Mouse (Mus musculus): ENCODE data around the gene Exoc3l2.

Gene Exoc3l2

DNA sequence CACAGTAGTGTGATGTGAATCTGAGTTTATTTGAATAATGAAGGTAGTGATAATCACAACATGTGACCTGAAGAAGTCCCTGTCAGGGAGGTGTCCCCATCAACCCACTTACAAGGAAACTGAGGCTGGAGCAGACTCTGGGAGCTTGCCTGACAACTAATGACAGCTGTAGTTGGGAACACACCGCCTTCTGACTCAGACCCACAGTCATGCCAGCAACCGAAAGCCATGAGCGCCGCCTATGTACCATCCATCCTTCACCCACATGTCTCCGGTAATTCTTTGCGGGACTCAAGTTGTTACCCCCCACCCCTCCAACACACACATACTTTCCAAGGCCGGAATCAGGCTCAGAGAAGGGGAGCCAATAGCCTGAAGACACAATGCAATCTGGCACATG is 6.5 kb upstream of the Exoc3l2 start:
- no peak for DNase-seq (ENCODE audit: low spot score in 2 of 2)

DNA sequence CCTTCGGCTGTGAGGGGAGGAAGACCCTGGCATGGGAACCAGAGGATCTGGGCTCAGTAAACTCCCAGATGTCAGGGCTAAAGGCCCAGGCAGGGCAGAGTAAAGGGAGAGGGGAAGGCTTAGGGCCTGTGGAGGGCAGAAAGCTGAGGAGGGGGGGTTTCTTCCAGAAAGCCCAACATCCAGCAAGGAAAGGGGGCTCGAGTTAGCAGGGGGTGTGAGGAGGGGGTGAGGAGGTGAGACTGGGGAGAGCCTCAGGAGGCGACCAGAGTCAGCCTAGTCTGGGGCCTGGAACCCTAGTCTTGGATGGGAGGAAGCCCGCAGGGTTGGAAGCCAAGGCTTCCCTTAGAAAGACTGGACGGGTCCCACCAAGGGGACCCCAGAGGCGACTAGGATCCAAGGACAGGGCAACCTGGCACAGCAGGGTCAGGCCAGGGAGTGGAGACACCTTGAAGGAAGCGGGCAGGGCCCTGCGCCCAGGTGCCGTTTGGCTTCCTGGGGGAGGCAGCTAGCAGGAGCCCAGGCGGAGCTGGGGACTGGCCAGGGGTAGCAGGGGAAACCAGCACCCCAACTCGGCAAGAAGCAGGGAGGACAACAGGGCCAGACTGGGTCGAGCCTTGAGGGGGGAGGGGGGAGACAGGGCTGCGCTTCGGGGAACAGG is 5.6 kb upstream of the Exoc3l2 start:
- no peak for DNase-seq (ENCODE audit: low spot score in 2 of 2)

DNA sequence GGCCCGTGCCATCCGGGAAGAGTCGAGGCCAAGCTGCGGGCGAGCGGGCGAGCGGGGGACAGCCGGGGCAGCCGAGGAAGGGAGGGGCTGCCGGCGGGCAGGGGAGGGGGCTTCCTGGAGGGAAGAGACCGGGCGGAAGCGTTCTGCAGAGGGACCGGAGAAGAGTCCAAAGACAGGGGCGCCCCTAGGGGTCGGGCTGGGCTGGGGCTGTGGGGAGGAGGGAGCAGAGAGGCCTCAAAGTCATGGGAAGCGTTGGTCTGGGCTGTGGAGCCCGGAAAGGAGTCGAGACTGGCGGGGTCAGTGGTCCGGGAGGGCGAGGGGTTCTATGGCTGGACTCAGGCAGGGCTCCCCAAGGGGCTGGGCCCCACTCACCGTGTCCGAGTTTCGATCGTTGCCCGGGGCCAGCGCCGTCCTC is 5.1 kb upstream of the Exoc3l2 start:
- peak; percentile 33 to 53 for DNase-seq (ENCODE audit: low spot score in 2 of 2)

DNA sequence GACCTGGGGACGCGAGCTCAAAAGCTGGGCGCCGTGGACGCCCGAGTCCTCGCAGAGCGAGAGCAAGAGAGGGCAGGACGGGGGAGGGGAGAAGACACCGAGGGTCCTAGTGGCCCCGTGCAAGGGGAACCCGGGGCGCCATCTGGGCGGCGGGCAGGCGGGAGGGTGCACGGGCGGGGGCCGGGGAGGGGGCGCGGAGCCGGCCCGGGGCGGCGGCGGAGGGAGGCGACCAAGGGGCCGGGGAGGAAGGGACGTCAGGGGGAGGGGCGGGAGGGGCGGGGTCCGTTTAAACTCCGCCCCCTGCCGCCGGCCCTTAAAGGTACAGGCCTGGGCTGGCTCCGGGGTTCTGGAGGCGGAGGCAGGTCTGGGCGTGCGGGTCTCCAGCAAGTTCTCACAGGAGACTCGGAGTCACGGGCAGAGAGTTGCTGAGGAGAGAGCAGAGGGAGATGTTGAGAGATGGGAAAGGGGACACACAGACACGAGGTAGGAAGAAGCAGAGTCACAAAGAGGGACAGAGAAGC is 4.5 kb upstream of the Exoc3l2 start, which contains the start of gene Mark4:
Gene Mark4 (minus strand): TSS at position 231 of the 521 bp plus-strand sequence.
- DNase-seq (ENCODE audit: low spot score in 2 of 2), result peak; percentile 56 to 67

DNA sequence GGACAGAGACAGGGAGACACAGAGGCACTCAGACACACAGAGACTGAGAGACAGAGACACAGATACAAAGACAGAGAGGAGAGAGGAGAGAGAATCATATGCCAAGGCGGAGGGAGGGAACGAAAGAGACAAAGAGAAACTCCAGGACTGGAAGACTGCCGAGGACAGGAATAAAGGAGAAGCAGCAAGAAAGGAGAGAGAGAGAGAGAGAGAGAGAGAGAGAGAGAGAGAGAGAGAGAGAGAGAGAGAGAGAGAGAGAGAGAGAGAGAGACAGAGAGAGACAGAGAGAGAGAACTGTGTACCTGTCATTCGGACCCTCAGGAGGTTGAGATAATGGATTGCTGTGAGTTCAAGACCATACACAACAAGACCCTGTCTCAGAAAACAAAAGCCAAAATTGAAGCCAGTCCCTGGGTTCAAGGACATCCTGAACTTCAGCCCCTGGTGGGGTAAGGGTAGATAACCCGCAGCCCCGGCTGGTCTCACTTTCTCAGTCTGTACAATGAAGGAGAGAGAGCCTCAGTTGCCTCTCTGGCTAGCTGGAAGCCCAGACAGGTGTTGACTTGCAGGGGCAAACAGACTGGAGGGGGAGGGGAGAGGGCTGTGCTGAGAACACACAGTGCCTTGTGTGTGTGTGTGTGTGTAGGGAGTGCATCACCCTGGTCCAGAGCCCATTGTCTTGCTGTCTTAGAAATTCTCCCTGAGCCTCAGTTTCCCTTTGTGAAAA is 3.8 kb upstream of the Exoc3l2 start:
- DNase-seq (ENCODE audit: low spot score in 2 of 2), result no peak

DNA sequence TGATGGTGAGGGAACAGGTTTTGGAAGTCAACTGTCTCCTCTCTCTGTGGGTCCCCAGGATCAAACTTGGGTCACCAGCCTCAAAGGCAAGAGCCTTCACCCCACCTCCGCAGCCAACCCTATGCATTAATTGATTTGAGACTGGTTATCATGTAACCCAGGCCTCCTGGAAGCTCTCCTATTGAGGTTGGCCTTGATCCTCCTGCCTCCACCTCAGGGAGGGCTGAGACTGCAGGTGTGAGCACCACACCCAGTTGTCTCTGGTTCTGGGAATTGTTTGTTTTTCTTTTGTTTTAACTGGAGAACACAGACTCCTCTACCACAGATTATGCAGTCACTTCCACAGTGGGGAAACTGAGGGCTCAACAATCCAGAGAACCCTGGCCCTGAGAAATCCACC is 2.6 kb upstream of the Exoc3l2 start:
- no peak for DNase-seq (ENCODE audit: low spot score in 2 of 2)

DNA sequence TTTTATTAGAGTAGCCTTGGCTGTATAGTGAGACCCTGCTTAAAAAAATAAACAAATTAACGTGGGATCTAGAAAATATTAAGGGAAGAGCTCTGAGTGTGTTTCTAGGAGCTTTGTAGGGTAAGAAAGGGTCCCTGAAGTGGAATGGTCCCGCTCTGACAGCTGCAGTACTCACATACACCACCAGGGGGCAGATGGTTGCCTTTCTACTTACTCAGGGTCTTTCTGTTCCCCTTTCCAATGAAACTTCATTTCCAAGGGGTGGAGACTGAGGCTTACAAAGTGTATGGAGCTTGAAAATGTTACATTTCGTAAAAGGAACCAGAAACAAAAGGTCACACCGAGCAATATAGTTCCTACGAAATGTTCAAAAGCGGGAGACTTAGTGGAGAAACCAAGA is 1.6 kb upstream of the Exoc3l2 start:
- DNase-seq (ENCODE audit: low spot score in 2 of 2), result peak; percentile 53 to 85

DNA sequence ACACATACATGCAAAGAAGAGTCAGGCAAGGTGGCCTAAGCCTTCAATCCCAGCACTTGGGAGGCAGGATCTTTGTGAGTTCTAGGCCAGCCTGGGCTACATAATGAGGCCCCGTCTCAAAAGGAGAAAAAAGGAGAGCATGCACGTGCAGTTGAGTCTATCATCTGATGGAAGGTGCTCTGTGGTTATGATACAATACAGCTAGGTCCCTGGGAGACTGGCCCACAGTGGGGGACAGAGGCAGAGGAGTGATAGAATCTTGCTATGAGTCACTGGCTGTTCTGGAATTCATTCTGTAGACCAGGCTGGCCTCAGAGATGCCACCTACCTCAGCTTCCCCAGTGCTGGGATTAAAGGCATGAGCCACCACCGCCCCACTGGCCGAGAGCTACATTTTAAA is 688 bp upstream of the Exoc3l2 start:
- DNase-seq (ENCODE audit: low spot score in 2 of 2), result no peak

DNA sequence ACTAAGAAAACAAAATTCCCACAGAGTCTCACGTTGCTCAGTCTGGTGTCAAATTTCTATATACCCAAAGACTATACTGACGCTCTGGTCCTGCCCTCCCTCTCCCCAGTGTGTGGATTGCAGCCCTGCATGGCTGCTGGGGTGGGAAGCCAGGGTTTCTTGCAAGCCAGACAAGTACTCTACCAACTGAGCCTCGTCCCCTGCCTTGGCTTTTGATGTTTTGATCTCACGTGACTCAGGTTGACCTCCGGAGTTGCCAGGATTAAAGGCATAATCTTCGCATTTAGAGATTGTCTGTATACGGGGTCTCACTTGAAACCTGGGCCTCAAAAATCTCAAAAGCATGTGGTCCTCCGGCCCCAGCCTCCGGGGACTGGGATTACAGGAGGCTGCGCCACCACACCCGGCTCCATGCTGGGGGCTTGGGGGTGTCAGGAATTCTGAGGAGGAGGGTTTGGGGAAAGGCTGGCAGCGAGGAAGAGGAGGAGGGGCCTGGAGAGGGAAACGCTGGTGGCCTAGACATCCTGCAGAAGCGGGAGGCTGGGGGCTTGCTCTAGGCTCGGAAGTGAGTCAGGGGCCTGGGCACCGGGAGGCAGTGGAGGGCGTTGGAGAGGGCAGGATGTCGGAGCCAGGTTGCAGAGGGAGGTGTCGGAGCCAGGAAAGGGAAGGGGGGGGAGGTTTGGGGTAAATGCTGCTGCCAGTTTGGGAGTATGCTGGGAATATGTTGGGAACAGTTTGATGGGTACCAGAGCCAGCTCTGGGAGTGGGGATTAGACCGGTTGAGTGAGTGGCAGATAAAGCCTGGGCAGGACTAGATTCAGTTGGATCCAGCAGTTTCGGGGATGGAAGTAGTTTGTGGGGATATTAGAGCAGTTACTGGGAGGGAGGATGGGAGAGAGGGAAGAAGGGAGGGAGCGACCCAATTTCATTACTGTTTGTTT is 1.5 kb downstream of the Exoc3l2 start:
- DNase-seq (ENCODE audit: low spot score in 2 of 2), result no peak

DNA sequence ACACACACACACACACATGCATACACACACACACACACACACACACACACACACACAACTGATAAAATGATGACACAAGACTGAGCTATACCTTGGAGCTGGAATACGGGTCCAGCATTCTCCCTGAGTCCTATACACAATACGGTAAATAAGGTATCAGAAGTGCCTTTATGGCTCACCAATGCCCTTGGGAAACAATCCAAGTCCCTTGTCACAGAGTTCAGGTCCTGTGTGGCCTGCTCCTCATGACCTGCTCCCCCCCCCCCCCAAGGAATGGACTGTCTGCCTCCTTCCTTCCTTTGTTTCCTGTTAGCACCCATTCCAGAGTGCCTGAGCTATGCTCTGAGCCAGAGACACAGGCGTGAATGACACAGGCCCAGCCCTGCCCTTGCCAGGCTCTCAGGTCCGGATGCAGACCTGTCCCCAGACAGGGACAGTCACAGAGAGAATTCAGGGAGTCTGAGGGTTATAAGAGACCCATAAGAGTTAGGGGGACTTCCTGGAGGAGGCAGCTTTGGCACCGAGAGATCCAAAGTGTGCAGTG is 3.5 kb downstream of the Exoc3l2 start:
- DNase-seq (ENCODE audit: low spot score in 2 of 2), result no peak

DNA sequence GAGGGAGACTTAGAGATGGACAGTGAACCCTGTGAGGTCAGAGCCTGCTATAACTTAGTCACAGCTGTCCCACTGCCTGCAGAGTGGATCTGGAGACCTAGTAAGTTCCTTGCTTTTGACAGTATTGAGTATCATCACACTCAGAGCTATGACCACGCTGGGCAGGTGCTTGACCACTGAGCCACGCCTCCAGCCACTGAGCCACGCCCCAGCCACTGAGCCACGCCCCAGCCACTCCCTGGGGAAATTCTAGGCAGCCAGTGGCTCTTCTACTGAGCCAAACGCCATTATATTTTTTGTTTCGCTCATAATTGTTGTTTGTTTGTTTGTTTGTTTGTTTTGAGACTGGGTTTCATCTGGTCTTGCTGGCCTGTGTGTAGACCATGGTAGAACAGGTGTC is 4.5 kb downstream of the Exoc3l2 start:
- DNase-seq (ENCODE audit: low spot score in 2 of 2), result no peak

DNA sequence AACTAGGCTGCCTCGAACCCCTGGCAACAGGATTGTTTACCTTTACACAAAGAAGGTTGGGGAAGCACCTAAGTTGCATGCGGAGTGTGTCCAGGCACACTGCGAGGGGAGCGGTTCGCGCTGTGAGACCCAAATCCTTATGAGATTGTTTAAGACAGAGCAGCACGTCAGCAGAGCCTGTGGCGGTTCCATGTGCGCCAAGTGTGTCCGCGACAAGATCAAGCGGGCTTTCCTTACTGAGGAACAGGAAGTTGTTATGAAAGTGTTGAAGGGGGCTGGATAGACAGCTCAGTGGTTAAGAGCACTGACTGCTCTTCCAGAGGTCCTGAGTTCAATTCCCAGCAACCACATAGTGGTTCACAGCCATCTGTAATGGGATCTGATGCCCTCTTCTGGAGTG is 5.1 kb downstream of the Exoc3l2 start:
- DNase-seq (ENCODE audit: low spot score in 2 of 2), result no peak

DNA sequence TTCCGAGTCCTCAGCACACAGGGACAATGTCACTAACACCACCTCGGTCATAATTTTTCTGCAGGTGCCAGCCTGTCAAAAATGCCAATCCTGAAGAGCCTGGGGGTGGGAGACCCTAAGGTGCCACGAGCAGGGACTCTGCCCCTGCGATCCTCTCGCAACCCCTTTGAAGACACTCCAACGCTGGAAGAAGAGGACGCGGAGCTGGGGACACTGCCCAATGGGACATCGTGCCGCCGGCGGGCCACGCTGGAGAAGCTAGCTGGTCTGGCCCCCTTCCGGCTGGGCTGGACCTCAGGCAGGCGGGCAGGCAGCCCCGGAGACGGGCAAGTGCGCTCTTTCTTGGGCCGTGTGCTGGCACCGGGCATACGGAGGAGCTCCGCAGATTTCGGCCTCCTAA is 6.3 kb downstream of the Exoc3l2 start:
- no peak for DNase-seq (ENCODE audit: low spot score in 2 of 2)

DNA sequence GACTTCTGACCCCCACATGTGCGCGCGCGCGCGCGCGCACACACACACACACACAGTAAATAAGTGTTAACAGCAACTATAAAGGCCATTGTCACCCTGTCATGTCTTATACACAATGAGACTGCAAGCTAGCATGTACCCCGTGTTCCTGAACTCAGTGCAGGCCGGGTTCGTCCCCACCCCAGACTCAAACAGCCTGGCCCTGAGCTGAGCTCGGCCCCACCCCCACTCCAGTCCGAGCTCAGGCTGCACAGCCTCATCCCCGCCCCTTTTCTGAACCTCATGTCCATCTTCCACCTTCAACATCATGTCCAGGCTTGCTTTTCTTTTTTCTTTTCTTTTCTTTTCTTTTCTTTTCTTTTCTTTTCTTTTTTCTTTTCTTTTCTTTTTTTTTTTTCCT is 7.2 kb downstream of the Exoc3l2 start:
- DNase-seq (ENCODE audit: low spot score in 2 of 2), result no peak

DNA sequence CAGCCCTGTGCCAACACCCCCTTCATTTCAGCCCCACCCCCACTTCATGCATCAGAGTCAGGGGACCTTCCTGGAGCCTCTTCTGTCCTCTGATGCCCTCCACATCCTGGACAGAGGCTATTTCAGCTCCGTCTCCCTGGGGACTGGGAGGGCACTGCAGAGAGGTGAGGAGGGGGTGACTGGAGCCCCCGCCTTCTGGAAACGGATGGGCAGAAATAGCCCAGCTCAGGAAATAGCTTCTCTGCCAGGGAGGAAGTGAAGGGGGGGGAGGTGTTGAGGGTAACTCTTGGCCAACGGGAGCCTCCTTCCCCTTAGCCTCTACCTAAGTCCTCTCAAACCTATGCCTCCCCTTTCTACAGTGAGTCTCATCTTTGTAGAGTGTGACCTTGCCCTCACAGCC is 9.3 kb downstream of the Exoc3l2 start:
- no peak for DNase-seq (ENCODE audit: low spot score in 2 of 2)

DNA sequence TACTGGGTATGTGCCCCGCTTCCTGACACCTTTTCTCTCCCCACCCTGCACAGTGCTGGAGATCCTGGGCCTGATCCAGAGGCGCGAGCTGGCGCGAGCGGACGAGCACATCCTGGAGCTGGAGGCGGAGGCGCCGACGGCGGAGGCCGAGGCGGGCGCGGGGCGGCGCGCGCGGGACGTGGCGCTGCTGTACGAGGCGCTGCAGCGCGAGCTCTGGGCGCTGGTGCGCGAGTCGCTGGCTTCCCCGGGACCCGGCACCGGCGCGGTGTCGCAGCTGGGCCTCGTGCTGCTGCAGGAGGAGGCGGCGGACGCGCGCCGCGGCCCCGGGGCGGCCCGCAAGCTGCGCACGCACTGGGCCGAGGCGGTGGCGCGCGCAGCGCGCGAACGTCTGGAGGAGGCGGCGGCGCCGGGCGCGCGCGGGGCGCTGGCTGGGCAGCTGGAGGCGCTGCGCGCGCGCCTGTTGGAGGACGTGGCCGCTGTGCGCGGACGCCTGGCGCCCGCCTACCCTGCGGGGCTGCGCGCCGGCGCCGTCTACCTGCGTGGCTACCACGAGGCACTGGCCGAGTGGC is 10.8 kb downstream of the Exoc3l2 start:
- DNase-seq (ENCODE audit: low spot score in 2 of 2), result peak; percentile 57 to 70

DNA sequence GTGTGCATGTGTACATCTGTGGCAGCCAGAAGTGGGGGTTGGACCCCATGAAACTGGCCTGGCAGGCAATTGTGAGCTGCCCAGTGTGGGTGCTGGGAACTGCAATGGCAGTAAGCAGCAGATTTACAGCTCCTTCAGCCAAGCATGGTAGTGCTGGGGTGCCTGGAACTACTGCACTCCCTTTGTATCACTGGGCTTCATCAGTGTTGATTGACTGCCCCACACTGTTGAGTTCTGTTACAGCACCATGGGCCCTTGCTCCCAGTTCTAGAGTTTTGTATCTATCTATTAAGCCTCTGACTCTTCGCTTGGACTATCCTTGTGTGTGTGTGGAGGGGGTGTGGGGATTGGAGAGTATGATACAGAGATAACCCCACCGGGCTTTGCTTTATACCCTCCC is 14.0 kb downstream of the Exoc3l2 start:
- DNase-seq (ENCODE audit: low spot score in 2 of 2), result no peak

DNA sequence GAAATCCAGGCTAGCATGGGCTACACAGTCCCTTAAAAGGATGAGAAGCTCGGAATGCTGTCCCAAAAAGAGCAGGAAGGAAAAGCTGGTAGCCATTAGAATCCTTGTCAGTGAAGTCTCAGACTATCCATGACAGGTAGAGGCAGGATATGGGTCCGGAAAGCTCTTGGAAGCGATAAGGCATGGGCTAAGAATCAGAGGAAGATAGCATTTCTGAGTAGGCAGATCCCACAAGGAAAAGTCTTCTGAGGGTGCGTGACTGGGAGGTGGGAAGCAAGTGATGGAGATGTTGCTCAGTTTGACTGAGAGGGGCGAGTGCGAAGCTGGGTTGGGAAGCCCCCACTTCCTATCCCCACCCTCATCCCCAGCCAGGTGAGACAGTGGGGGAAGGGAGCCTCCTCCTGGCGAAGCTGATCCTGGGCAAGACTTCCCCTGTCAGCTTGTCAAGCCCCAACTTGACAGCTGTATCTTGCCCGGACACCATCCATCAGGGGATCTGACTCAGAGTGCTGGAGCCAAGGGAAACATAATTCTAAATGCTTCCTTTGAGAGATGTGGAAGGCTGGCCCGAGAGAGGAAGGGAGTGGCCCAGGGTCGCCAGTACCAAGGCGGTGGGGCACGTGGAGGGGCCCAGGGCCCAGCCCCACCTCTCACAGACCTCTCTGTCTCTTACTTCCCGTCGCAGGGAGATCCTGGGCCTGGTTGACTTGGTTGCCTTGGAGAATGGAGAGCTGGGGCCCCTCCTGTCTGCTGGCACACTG is 14.7 kb downstream of the Exoc3l2 start:
- DNase-seq (ENCODE audit: low spot score in 2 of 2), result no peak

DNA sequence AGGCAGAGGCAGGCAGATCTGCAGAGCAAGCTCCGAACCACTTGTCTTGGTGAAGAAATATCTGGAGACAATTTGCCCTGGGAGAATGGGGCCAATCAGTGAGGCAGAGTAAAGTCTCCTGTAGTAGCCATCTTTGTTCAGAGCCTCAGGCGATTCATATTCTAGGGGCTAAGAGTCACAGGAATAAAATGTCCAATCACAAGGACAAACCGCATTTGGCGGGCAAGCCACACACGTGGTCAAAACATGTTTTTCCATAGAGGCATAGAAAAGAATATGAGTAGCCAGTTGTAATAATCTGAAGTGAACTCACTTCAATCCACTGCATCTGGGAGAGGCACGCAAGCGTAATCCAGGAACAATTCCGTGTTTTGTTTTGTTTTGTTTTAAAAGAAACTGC is 20.1 kb downstream of the Exoc3l2 start:
- no peak for DNase-seq (ENCODE audit: low spot score in 2 of 2)

DNA sequence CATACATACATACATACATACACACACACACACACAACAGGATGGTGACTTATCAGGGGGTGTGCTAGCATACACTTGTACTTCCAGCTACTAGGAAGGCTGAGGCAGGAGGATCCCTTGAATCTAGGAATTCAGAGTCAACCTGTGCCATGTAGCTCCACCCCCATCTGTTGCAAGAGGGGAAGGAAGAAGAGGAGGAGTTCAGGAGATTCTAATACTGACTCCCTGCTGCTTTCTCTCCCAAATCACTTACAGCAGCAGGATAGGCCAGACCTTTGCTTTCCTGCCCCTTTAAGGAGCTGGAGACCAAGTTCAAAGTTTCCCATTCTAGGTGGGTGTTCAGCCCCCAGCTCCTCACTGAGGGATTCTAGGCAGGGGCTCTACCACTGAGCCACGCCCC is 22.4 kb downstream of the Exoc3l2 start:
- no peak for DNase-seq (ENCODE audit: low spot score in 2 of 2)

DNA sequence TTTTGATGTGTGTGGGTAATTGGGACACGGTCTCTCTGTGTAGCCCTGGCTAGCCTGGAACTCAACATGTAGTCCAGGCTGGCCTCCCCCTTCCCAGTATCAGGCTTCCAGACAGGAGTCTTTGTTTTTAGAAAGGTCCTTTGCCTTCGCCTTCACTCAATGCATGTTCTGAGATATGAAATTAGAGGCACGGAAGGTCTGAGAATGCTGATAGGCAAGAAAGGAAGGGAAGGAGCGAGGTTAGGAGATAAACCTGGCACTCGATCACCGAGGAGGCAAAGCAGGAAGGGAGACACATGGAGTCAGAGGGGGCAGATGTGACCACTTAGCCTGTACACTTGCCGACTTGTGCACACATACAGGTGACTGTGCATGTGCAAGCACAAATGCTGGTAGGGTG is 23.4 kb downstream of the Exoc3l2 start:
- no peak for DNase-seq (ENCODE audit: low spot score in 2 of 2)

Data from frontal cortex, postnatal 14 days (tissue).